Mouse (Mus musculus) adrenal gland (tissue): ENCODE results near the gene Fbxo2.
"Not testable (repeated sequence)": the region's sequence is repeated elsewhere in the genome, so short reads cannot be mapped to it uniquely, and the experiment has no call there.

Source experiments
- intact Hi-C: fragments of 180-260 bp; cut with DNase I; formaldehyde crosslinking; loops from one replicate; pipeline ENCODE4 v1.15.1; 2025
- long read RNA-seq, 2 experiments: library from polyadenylated mRNA; unstranded; transcript quantifications; one replicate each; pipeline ENCODE4 v2.0.0; 2020; ENCODE audit warnings: borderline replicate concordance in 1 of 2; ENCODE audit not compliant: insufficient replicate concordance in 1 of 2

Gene Fbxo2
- long read RNA-seq, experiment 1, transcript Fbxo2-201 (6 exons, 1,288 nt) = major isoform, 13 of 14 reads
- long read RNA-seq, experiment 1, partial matches to known transcripts = 0 of 14 reads
- long read RNA-seq, experiment 1, other reads (novel, unspliced or antisense) = 1 of 14 reads
- long read RNA-seq, experiment 2, transcript Fbxo2-201 (6 exons, 1,288 nt) = major isoform, 22 of 25 reads
- long read RNA-seq, experiment 2, partial matches to known transcripts = 3 of 25 reads
- long read RNA-seq, experiment 2, other reads (novel, unspliced or antisense) = 0 of 25 reads

DNA sequence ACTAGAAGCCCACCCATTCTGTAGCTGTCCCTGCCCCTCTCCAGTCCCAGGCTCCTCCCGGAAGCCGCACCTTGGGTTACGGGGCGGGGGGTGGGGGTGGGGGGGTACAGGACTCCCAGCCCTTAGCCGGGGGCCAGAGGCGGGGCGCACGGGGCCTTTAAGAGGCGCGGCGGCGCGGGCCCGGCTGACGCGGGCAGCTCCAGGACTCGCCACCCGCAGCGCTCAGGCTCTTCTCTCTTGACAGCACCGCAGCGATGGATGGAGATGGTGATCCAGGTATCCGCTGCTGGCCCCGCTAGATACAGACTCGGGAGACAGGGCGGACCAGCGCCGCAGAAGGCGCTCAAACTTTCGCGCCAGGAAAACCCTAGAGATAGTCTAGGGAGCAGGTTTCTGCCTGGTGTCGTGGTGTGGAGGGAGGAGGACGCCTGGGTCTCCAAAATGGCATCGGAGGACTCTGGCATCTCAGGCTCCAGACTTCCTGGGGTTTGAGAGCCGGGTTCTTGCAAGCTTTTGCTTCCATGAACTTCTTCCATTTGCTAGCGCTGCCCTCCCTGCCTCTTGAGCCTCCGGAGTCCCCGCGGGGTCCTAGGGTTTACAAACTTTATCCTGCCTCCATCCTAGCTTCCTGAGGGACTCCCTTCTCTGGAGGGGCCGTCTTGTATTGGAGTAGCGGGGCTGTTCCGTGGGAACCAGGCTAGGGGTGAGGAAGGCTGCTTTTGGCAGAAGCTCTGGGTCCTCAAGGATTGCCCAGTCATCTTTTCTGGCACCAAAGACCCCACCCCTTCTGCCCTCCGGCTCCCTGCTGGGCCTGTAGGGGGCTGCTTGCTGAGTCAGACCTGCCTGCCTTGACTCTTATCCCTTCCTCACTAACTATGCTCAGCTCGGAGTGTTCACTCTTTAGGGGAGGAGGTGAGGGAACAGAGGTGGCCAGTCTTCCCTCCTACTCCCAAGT, at the start of gene Fbxo2, which contains the start of gene Fbxo44:
TSS of gene Fbxo2 (plus strand) at position 186 of the 955 bp plus-strand sequence.
TSS of gene Fbxo44 (minus strand) at position 47 of the 955 bp plus-strand sequence.
- intact Hi-C loops = no loop called here

DNA sequence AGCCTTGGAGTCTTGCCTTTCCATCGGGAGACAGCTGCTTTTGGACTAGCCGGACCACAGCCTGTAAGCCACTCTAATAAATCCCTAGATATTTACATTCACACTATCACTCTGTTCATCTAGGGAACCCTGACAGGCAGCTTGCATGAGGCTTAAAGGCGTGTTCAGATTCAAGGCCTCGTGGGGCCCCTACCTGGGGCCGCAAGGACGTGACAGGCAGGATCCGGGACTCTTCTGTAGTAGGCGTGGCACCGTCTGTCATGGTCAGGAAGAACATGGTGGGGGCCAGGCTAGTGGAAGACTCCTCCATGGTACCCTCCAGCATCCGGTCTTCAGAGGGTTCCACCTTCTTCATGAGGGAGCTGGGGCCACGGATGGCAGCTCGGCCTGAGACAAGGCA, 47.9 kb upstream of the Fbxo2 start:
- intact Hi-C loops = loop anchor here (5.0 kb wide), 1 partner anchor 320 kb away; no protein-coding TSS in a partner anchor

DNA sequence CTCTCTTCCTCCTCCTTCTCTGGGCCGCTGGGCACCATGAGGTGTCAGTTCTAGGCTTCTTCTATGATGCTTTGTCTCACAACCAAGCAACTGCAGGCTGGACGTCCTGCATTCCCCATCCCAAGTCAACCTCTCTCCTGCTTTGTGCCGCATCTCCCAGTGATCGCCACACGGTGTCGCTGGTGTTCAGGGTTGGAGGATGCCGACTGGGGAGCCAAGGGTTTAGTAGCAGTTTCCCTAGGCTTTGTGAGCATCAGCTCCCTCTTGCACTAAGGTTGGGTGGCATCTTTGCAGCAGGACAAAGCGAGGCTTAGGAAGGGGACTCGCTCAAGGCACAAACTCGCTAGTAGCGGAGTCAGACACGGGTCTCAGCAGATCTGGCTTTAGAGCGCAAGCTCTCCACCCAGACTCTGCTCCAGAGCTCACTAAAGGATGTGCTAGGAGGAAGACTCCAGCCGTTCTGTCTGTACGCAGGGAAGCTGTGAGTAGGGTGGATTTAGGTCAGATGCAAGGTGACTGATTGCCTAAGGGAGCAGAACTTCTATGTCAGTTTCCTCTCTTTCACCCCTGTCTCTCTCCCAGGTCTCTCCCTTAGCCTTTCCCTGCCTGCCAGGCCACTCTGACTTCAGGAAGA, 45.5 kb upstream of the Fbxo2 start:
- intact Hi-C loops = loop anchor here (1.0 to 5.0 kb wide), 2 partner anchors 50 to 317 kb away; no protein-coding TSS in a partner anchor

DNA sequence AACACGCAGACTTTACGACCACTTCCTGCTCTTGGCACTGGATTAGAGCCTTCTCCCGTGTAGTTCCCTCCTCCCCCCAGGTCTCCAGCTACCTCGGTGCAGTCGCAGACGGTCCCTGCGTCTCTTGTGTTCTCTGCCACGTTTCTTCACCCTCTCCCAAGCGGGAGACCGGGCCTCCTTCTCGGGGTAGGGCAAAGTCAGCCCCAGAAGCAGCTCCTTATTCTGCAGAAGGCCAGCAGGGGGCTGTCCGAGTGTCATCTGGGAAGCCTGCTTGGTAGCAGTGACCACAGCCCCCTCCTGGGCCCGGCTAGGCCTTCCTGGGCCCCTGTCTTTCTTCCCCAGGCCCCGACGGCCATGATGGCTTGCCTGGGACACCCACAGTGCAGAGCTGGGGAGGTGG, 45.0 kb upstream of the Fbxo2 start:
- intact Hi-C loops = no loop called here

DNA sequence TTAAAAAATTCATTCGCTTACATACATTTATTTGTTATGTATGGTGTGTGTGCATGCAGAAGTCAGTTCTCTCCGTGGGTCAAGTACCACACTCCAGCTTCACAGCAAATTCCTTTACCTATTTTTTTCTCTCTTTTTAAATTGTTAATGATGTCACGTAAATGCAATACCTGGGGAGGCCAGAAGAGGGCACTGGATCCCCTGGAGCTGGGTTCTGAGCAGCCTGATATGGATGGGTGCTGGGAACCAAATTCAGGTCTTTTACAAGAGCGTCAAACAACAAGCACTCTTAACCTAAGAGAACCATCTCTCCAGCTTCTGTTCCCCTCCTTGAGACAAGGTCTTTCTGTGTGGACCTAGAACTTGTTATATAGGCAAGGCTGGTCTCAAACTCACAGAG, 43.8 kb upstream of the Fbxo2 start:
- intact Hi-C loops = no loop called here

DNA sequence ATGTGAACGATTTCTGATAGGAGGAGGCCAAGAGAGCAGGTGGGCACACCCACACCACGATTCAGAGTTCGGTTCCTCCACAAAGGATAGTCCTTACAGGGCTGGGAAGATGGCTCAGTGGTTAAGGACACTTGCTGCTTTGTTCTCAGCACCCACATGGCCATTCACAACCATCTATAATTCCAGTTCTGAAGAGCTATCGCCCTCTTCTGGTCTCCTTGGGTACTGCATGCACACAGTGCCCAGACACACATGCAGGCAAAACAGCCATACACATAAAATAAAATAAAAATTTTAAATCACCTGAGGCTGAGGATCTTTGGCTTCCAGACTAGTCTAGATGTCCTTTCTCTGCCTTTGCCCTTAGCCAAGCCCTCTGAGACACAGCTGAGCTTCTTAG, 43.0 kb upstream of the Fbxo2 start:
- intact Hi-C loops = no loop called here

DNA sequence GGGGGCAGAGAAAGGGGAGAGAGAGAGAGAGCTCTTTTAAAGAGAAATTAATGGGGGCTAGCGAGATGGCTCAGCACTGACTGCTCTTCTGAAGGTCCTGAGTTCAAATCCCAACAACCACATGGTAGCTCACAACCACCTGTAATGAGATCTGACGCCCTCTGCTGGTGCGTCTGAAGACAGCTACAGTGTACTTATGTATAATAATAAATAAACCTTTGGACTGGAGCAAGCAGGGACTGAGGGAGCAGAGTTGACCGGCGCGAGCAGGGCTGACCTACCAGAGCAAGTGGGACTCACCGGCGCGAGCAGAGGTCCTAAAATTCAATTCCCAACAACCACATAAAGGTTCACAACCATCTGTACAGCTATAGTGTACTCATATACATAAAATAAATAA, 40.8 kb upstream of the Fbxo2 start:
- intact Hi-C loops = not testable (repeated sequence)

DNA sequence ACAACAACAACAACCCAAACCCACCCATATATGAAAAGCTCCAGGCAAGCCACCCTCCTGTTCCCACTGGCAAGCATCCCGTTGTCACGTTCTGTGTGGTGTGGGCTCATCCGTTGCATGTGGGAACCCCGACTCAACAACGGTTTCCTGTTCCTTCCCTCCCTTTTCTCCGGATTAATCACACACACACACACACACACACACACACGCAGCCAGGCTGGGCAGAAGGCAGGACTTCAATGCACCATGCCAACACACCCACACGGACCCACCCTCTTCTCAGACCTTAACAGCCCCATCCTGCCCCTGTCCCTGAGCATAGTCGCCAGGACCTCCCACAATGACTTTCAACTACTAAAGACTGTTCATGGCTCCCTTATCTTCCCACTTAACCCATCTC, 39.9 kb upstream of the Fbxo2 start:
- intact Hi-C loops = no loop called here

DNA sequence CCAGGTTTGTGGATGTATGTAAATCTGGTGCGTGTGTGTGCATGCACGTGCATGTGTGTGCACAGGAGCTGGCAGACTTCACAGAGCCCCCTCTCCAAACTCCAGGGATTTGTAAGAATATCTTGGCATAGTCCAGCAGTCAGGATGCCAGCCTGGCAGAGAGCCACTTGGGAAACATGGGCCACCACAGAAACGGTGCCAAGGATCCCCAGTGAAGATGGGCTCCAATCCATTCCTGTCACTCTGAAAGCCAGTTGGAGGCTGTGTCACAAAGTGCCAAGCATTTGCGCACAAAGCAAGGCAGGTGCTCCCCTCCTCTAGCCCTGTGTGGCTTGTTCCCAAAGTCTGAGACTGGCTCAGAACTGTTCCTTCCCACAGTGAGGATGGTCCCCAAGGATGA, 39.1 kb upstream of the Fbxo2 start:
- intact Hi-C loops = no loop called here

DNA sequence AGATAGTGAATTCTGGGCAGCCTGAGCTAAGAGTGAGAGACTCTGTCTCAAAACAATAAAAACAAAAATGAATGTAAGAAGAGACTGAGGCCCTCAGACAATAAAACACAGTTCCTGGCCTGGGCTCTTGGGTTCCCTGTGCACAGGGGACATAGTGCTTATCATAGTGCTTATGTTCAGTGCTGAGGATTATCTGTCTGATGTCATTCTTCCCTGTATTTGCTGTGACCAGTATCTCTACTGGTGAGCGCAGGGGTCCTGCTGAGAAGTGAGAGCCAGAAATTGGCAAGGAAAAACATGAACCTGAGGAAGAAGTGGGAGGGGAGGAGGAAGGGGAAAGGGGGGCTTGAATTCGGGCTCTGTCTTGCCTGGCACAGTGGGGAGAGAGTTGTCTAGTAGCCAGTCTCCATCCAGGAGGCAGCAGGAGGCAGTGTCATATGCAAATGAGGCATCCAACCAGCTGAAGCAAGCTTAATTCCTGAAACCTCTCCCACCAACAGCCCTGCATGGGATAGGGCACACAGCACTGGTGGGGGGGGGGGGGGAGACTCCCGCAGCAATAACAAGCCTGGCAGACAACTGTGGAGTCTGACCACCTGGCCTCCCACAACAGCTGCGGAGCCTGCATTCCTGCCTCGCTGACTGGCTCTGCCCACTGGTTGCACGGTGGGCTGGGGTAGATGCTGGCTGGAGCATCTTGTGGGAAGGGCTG, 38.3 kb upstream of the Fbxo2 start:
- intact Hi-C loops = no loop called here

DNA sequence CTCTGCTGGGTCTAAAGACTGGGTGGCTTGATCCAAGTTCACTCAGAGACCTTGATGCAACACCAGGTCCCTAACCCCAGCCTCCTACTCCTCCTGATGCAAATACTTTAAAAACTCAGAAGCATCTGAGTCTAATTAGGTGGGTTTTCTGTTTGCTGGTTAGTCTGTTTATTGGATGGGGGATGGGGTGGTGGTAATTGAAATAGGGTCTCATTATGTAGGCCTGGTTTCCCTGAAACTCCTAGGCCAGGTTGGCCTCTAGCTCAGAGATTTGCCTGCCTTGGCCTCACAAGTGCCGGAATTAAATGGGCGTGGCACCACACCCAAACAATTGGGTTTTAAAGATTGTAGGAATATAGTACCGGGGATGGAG, 37.7 kb upstream of the Fbxo2 start:
- intact Hi-C loops = no loop called here

DNA sequence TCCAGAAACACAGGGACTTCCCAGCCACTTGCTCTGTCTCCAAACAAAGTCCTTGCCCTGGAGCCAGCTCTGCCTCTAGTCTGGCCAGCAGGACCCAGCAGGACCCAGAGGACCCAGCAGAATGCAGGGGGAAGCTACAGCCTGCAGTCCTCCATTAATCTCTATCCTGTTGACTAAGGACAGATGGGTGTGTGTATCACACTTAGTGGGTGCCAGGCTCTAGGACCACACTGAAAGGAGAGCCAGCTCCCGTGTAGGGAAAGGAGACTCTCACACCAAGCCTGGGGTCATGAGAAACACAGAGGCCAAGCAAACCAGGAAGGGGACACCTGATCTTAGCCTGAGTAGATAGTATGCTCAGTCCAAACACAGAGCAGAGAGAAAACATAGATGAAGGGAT, 32.2 kb upstream of the Fbxo2 start:
- intact Hi-C loops = no loop called here

DNA sequence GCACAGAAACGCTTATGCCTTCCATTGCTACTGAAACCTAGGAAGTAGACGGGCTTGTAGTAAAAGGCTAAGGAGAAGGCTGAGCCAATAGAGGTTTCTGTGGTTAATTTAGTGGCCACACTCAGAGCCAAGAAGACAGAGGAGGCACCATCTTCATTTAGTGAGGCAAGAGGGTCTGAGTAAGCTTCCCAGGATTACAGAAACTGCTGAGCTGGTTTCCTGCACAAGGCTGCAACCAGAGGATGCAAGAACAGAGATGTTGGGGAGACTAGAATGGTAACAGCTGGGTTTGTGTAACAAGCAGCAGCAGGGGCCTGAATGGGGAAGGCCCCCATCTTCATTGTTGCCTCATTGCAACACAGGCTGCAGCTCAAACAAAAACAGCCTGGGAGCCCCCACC, 31.7 kb upstream of the Fbxo2 start:
- intact Hi-C loops = no loop called here

DNA sequence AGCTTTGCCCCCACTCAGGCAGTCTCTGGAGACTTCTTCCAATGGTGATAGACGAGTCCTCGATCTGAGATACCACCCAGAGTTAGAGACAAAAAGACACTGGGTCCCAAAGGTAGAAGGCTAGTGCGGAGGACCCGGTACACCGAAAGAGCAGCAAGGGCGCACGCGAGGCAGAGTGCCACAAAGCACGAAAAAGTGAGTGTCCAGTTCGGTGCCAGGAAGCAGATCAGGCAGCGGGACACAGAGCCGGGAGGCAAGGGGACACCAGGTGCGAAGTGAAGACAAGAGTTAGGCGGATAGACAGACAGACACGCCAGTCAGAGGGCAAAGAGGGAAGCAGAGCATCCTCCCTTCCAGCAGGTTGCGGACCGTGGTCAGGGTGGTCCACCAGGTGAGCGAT, 30.3 kb upstream of the Fbxo2 start, which contains the start of gene Mad2l2:
TSS of gene Mad2l2 (plus strand) at position 252 of the 400 bp plus-strand sequence.
- intact Hi-C loops = no loop called here

DNA sequence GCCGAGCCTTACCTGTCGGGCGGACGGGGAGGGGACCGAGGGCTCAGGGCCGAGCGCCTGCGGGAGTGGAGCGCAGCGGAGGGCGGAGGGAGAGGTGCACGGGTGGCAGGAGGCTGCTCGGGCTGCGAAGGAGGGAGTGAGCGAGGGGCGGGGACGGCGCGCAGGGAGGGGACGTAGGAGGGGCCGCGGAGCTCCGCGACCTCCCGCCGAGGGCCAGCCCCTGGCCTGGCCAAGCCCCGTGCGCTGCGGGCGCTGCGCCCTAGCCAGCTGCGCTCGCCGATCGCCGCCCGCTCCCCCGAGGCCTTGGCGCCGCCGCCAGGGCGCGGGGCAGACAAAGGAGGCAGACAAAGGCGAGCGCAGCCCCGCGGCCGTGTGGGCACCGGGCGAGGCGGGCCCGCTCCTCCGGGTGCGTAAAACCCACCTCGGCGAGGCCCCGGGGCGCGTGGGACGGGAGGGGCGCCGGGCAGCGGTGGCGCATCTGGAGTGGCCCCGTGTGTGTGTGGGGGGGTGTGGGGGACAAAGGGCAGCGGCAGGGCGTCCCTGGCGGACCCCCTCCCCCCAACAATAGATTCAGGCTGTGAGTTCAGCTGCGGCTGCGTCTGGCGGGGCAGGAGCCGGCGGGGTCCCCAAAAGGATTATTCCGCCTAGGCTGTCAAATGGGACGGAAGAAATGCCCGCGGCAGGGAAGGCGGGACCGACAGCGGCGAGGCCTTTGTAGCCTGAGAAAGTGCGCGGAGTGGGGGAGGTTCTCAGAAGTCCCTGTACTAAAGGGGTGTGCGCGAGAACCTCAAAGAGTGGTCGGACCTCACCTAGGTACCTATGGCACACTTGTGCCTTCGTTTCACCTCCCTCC, 29.6 kb upstream of the Fbxo2 start, which contains the start of gene Draxin:
TSS of gene Draxin (minus strand) at position 138 of the 853 bp plus-strand sequence.
- intact Hi-C loops = no loop called here

DNA sequence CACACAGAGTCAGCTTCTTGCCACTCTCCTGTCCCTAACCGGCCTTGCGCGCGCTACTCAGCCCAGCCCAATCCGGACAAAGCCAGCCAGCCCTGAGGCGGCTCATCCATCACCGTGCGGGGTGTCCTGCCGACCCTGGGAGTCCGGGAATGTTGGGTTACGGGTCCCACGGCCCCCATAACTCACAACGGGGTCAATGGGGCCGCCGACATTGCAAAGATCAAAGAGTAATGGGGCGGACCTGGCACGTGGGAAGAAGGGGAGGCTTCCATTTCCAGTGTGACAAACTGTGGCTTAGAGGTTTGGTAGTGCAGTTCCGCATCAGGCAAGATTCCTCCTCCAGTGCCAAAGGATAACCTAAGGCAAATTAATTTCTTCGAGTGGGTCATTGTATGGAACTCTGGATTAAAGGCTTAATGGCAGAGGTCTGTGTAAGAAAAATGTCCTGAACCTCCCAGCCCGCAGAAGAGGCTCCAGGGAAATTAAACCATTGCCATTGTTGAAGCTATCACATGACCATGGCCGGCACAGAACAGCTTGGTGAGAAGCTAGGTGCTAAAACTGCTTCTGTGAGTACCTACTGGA, 28.8 kb upstream of the Fbxo2 start:
- intact Hi-C loops = no loop called here

DNA sequence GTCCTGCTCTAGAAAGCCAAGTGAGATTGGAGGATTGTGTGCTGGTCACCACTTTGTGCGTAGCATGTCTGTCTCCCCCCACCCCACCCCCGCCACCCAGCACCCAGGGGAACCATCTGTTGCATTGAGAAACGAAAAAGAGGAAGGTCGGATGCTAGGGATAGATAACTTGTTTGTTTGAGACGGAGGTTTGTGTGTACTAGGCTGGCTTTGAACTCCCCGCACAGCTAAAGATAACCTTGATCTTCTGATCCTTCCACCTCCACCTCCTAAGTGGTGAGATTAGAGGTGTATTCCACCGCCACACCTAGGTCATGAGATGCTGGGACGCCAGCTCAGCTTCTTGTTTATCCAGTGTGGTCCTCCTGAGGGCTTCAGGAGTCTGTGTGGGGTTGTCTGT, 25.4 kb upstream of the Fbxo2 start:
- intact Hi-C loops = no loop called here

DNA sequence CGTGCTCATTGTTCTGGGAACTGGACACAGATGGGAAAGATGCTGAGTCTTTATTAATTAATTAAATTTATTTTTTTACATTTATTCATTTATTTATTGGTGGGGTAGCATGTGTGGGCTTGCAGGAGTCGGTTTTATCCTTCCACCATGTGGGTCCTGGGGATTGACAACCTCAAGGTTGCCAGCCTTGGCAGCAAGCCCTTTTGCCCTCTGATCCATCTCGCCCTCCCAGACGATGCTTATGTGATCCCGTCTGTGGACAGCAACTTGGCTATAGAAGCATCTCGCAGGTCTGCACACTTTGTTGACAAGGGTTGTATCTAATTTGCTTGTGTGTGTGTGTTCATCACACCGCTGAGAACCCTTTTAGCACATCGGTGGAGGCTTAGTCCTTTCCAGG, 22.9 kb upstream of the Fbxo2 start:
- intact Hi-C loops = no loop called here

DNA sequence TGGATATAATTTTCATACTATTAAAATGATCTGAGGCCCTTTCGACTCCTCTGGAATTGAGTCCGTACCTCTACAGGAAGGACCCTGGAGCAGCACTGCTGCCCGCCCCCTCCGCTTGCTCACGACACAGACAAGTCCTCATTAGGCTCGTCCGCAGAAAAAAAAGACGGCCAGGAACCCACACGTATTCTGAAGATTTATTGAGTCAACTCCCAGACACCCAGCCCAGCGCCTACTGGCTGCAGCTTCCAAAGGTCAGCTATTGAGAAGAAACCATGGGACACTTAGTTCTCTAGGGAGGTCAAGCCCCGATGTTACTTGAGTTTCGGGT, 20.7 kb upstream of the Fbxo2 start:
- intact Hi-C loops = no loop called here
